Mouse (Mus musculus) forebrain, embryonic 12.5 days (tissue): Measurements from ENCODE around the gene Hoxc8. TPM values are rescaled to one million over a fixed set of nuclear protein-coding genes. Genes with fewer than 3 reads are reported as not detected.

ENCODE experiments used
- ATAC-seq: fragments of 200-750 bp; cut with Nextera tagmentation; 2 replicates; pipeline ENCODE4 v1.8.0; 2017; ENCODE audit warnings: moderate TSS enrichment; ENCODE audit not compliant: low FRiP score
- H3K27ac ChIP-seq: fragments of 300-500 bp; sonication (generic); 2 replicates; pipeline ENCODE4 v1.5.1; 2016; ENCODE audit warnings: mild to moderate bottlenecking
- H3K27me3 ChIP-seq: fragments of 300-500 bp; sonication (generic); 2 replicates; pipeline ENCODE4 v1.6.1; 2016; ENCODE audit warnings: mild to moderate bottlenecking
- H3K36me3 ChIP-seq: fragments of 300-500 bp; sonication (generic); replicated peaks from 2 replicates; pipeline ENCODE4 v1.6.1; 2016; ENCODE audit warnings: mild to moderate bottlenecking
- H3K4me1 ChIP-seq: fragments of 300-500 bp; sonication (generic); 2 replicates; pipeline ENCODE4 v1.6.1; 2016
- H3K4me2 ChIP-seq: fragments of 300-500 bp; sonication (generic); 2 replicates; pipeline ENCODE4 v1.6.1; 2016; ENCODE audit warnings: mild to moderate bottlenecking, moderate library complexity
- H3K4me3 ChIP-seq: fragments of 300-500 bp; sonication (generic); replicated peaks from 2 replicates; pipeline ENCODE4 v1.5.1; 2016; ENCODE audit warnings: mild to moderate bottlenecking
- H3K9ac ChIP-seq: fragments of 300-500 bp; sonication (generic); 2 replicates; pipeline ENCODE4 v1.6.1; 2016; ENCODE audit warnings: mild to moderate bottlenecking
- H3K9me3 ChIP-seq: fragments of 300-500 bp; sonication (generic); 2 replicates; pipeline ENCODE4 v1.6.1; 2016
- WGBS: fragments of 180-500 bp; shearing (Covaris S2); methylation state at CpG from one replicate; pipeline ENCODE4 v1.1.7; 2016; 5-methylcytosine and 5-hydroxymethylcytosine counted together
- polyA plus RNA-seq: library from polyadenylated mRNA; unstranded; fragments of >200 nt; fragmentation: Nextera tagmentation; extraction: Ambion mirVana; gene quantifications from 2 replicates; pipeline ENCODE4 v1.2.1, GENCODE M21; 2016

Hoxc8 gene
- polyA plus RNA-seq, 1 experiment from 2014 or later = not detected

GRCm38 (mm10) chr15:102992863-102993262, 2.5 kb downstream of the Hoxc8 start:
- Histone ChIP-seq H3K27ac (no peak overlapping the region), H3K27me3 (peaks cover 98% of the 10 kb centered on the region), H3K36me3 (no peaks in the 10 kb centered on the region), H3K4me1 (no peaks in the 10 kb centered on the region), H3K9me3 (no peaks in the 10 kb centered on the region), H3K4me3 (no peak overlapping the region), H3K4me2 (no peak overlapping the region), H3K9ac (no peak overlapping the region)
- no peak for ATAC-seq
- WGBS = under 1% methylated on average over 3 of the region's 3 CpGs

- under 1% methylated on average over 9 of the region's 9 CpGs for WGBS
- H3K27me3 ChIP-seq = peaks cover 98% of the 10 kb centered on the region
Measured at GRCm38 (mm10) chr15:102996548-102996947, 6.1 kb downstream of the Hoxc8 start.

GRCm38 (mm10) chr15:102997431-102997830, 7.0 kb downstream of the Hoxc8 start:
- H3K4me3 ChIP-seq = no peak overlapping the region
- peaks cover 8% of the 10 kb centered on the region for H3K4me1 ChIP-seq
- H3K36me3 ChIP-seq = no peaks in the 10 kb centered on the region
- peaks cover 98% of the 10 kb centered on the region for H3K27me3 ChIP-seq
- H3K27ac ChIP-seq = no peak overlapping the region
- no peaks in the 10 kb centered on the region for H3K9me3 ChIP-seq
- no peak for ATAC-seq
- H3K4me2 ChIP-seq = no peak overlapping the region
- WGBS = 1% methylated on average over 3 of the region's 3 CpGs
- no peak overlapping the region for H3K9ac ChIP-seq

More at GRCm38 (mm10) chr15:102996548-102996947, 6.1 kb downstream of the Hoxc8 start:
- Histone ChIP-seq H3K9ac (no peak overlapping the region), H3K9me3 (no peaks in the 10 kb centered on the region), H3K27ac (no peak overlapping the region), H3K4me1 (peaks cover 8% of the 10 kb centered on the region), H3K36me3 (no peaks in the 10 kb centered on the region), H3K4me3 (no peak overlapping the region), H3K4me2 (no peak overlapping the region)
- no peak for ATAC-seq

GRCm38 (mm10) chr15:102997939-102998355, 7.5 kb downstream of the Hoxc8 start, which contains the start of gene Hoxc6:
Gene Hoxc6 (plus strand): TSS chr15:102998257.
- WGBS = under 1% methylated on average over 19 of the region's 19 CpGs
- H3K4me1 ChIP-seq = peaks cover 8% of the 10 kb centered on the region
- no peak within 1 kb of the TSS for H3K27ac ChIP-seq
- no peaks in the 10 kb centered on the region for H3K36me3 ChIP-seq
- peaks cover 98% of the 10 kb centered on the region for H3K27me3 ChIP-seq
- no peak within 1 kb of the TSS for H3K9ac ChIP-seq
- ATAC-seq = no peak
- H3K9me3 ChIP-seq = no peaks in the 10 kb centered on the region
- peak within 1 kb of the TSS; percentile 47 for H3K4me2 ChIP-seq
- H3K4me3 ChIP-seq = peak within 1 kb of the TSS; percentile 29; the same call in 1 of the 2 replicates

- under 1% methylated on average over 19 of the region's 19 CpGs for WGBS
- no peaks in the 10 kb centered on the region for H3K36me3 ChIP-seq
- H3K9ac ChIP-seq = no peak overlapping the region
- no peaks in the 10 kb centered on the region for H3K9me3 ChIP-seq
- peak overlapping the region; percentile 29; the same call in 1 of the 2 replicates for H3K4me3 ChIP-seq
- peaks cover 98% of the 10 kb centered on the region for H3K27me3 ChIP-seq
- peaks cover 8% of the 10 kb centered on the region for H3K4me1 ChIP-seq
- peak; percentile 33; the same call in 1 of the 2 replicates for ATAC-seq
- no peak overlapping the region for H3K27ac ChIP-seq
- H3K4me2 ChIP-seq = peak overlapping the region; percentile 47
Measured at GRCm38 (mm10) chr15:102998608-102999182, 8.3 kb downstream of the Hoxc8 start.

GRCm38 (mm10) chr15:102999183-102999831, 8.9 kb downstream of the Hoxc8 start:
- WGBS = under 1% methylated on average over 33 of the region's 33 CpGs
- Histone ChIP-seq H3K27me3 (peaks cover 99% of the 10 kb centered on the region), H3K27ac (no peak overlapping the region), H3K9ac (no peak overlapping the region), H3K9me3 (no peaks in the 10 kb centered on the region), H3K4me1 (peaks cover 8% of the 10 kb centered on the region), H3K36me3 (no peaks in the 10 kb centered on the region), H3K4me3 (peak overlapping the region; percentile 29), H3K4me2 (peak overlapping the region; percentile 47)
- ATAC-seq = peak; percentile 81; the same call in 1 of the 2 replicates

GRCm38 (mm10) chr15:102999955-103000354, 9.5 kb downstream of the Hoxc8 start:
- Histone ChIP-seq H3K4me2 (no peak overlapping the region), H3K36me3 (no peaks in the 10 kb centered on the region), H3K9me3 (no peaks in the 10 kb centered on the region), H3K4me3 (no peak overlapping the region), H3K27me3 (peaks cover 99% of the 10 kb centered on the region), H3K27ac (no peak overlapping the region), H3K4me1 (peaks cover 8% of the 10 kb centered on the region), H3K9ac (no peak overlapping the region)
- ATAC-seq = no peak
- under 1% methylated on average over 11 of the region's 11 CpGs for WGBS

GRCm38 (mm10) chr15:103000501-103000901, 10.1 kb downstream of the Hoxc8 start:
- Histone ChIP-seq H3K9ac (no peak overlapping the region), H3K36me3 (no peaks in the 10 kb centered on the region), H3K27ac (no peak overlapping the region), H3K4me2 (no peak overlapping the region), H3K9me3 (no peaks in the 10 kb centered on the region), H3K4me1 (peaks cover 8% of the 10 kb centered on the region), H3K27me3 (peaks cover 99% of the 10 kb centered on the region), H3K4me3 (peak overlapping the region; percentile 7; the same call in 1 of the 2 replicates)
- 2% methylated on average over 24 of the region's 24 CpGs for WGBS
- ATAC-seq = no peak

- WGBS = 7% methylated on average over 2 of the region's 2 CpGs
- no peaks in the 10 kb centered on the region for H3K36me3 ChIP-seq
Measured at GRCm38 (mm10) chr15:103001370-103001769, 11.0 kb downstream of the Hoxc8 start.

GRCm38 (mm10) chr15:103002156-103002555, 11.7 kb downstream of the Hoxc8 start:
- WGBS = 5% methylated on average over 4 of the region's 4 CpGs
- no peak overlapping the region for H3K9ac ChIP-seq
- no peaks in the 10 kb centered on the region for H3K36me3 ChIP-seq
- H3K9me3 ChIP-seq = no peaks in the 10 kb centered on the region
- peaks cover 99% of the 10 kb centered on the region for H3K27me3 ChIP-seq
- ATAC-seq = no peak
- H3K27ac ChIP-seq = no peak overlapping the region
- H3K4me1 ChIP-seq = peaks cover 8% of the 10 kb centered on the region
- no peak overlapping the region for H3K4me3 ChIP-seq
- H3K4me2 ChIP-seq = no peak overlapping the region

More at GRCm38 (mm10) chr15:103001370-103001769, 11.0 kb downstream of the Hoxc8 start:
- H3K4me1 ChIP-seq = peaks cover 8% of the 10 kb centered on the region
- no peak overlapping the region for H3K9ac ChIP-seq
- no peak for ATAC-seq
- H3K4me3 ChIP-seq = no peak overlapping the region
- H3K27ac ChIP-seq = no peak overlapping the region
- no peak overlapping the region for H3K4me2 ChIP-seq
- peaks cover 99% of the 10 kb centered on the region for H3K27me3 ChIP-seq
- no peaks in the 10 kb centered on the region for H3K9me3 ChIP-seq

- no peak overlapping the region for H3K9ac ChIP-seq
- ATAC-seq = no peak
- H3K27ac ChIP-seq = no peak overlapping the region
- H3K4me2 ChIP-seq = no peak overlapping the region
- H3K4me3 ChIP-seq = no peak overlapping the region
- H3K27me3 ChIP-seq = peaks cover 99% of the 10 kb centered on the region
- WGBS = 3% methylated on average over 13 of the region's 13 CpGs
- no peaks in the 10 kb centered on the region for H3K9me3 ChIP-seq
- no peaks in the 10 kb centered on the region for H3K36me3 ChIP-seq
- H3K4me1 ChIP-seq = peaks cover 8% of the 10 kb centered on the region
Measured at GRCm38 (mm10) chr15:103002821-103003448, 12.5 kb downstream of the Hoxc8 start.

- Histone ChIP-seq H3K36me3 (no peaks in the 10 kb centered on the region), H3K4me1 (no peaks in the 10 kb centered on the region), H3K4me3 (no peak overlapping the region), H3K27ac (no peak overlapping the region), H3K9ac (no peak overlapping the region), H3K27me3 (peaks cover 99% of the 10 kb centered on the region), H3K4me2 (no peak overlapping the region), H3K9me3 (no peaks in the 10 kb centered on the region)
- under 1% methylated on average over 17 of the region's 17 CpGs for WGBS
- ATAC-seq = no peak
Measured at GRCm38 (mm10) chr15:103005308-103005707, 14.9 kb downstream of the Hoxc8 start.
